Mouse (Mus musculus): ENCODE data around the gene Slc25a21. TPM values are rescaled to one million over a fixed set of nuclear protein-coding genes. Genes with fewer than 3 reads are reported as not detected.

Gene Slc25a21
- polyA plus RNA-seq, 1 experiment from 2014 or later, result 0.08 TPM

DNA sequence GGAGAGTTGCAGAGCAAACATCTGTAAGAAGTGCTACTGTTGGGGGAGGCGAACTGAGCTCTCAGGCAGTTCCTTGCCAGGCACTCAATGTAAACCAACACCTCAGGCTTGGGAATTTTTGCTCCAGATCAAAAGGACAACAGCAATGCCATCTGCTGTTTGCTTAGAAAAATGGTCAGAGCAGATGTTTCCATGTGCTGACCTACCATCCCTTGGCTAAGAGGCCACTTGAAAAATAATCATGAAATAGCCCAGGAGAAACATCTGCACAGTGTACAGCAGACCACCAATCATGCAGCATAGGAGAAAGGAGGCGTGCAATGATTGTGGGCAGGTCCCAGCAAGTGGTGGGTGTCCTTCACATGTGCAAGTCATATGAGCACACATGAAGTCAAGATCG lies 180.9 kb downstream of the Slc25a21 start:
- no peak overlapping the region for H3K9ac ChIP-seq (ENCODE audit: low read depth, low read length)
- H3K4me2 ChIP-seq (replicated peaks; ENCODE audit: low read depth), result no peak overlapping the region
- WGBS, result 62% methylated on average over 3 of the region's 3 CpGs
- H3K36me3 ChIP-seq (ENCODE audit: control insufficient read depth, insufficient read depth), result no peaks in the 10 kb centered on the region
- H3K9me3 ChIP-seq (ENCODE audit: control insufficient read depth), result no peaks in the 10 kb centered on the region
- no peaks in the 10 kb centered on the region for H3K27me3 ChIP-seq (replicated peaks; ENCODE audit: control insufficient read depth, insufficient read depth, low read length)
- H3K27ac ChIP-seq (ENCODE audit: low read depth, low read length), result no peak overlapping the region
- TF ChIP-seq CTCF (IDR thresholded peaks at IDR 0.05; ENCODE audit: low read depth), result no peak
- H3K4me3 ChIP-seq (ENCODE audit: low read depth, low read length), result no peak overlapping the region
- H3K4me1 ChIP-seq (replicated peaks; ENCODE audit: control insufficient read depth, insufficient read depth, low read length), result no peaks in the 10 kb centered on the region
- ATAC-seq, result no peak

GRCm38 (mm10) chr12:57009010-57009409 lies 188.3 kb downstream of the Slc25a21 start:
- TF ChIP-seq CTCF (IDR thresholded peaks at IDR 0.05; ENCODE audit: low read depth), result no peak
- Histone ChIP-seq H3K36me3 (ENCODE audit: control insufficient read depth, insufficient read depth) (no peaks in the 10 kb centered on the region), H3K4me1 (replicated peaks; ENCODE audit: control insufficient read depth, insufficient read depth, low read length) (no peaks in the 10 kb centered on the region), H3K9me3 (ENCODE audit: control insufficient read depth) (no peaks in the 10 kb centered on the region), H3K9ac (ENCODE audit: low read depth, low read length) (no peak overlapping the region), H3K4me3 (ENCODE audit: low read depth, low read length) (no peak overlapping the region), H3K4me2 (replicated peaks; ENCODE audit: low read depth) (no peak overlapping the region), H3K27ac (ENCODE audit: low read depth, low read length) (no peak overlapping the region), H3K27me3 (replicated peaks; ENCODE audit: control insufficient read depth, insufficient read depth, low read length) (no peaks in the 10 kb centered on the region)
- ATAC-seq, result no peak
- WGBS, result 52% methylated on average over 11 of the region's 11 CpGs

DNA sequence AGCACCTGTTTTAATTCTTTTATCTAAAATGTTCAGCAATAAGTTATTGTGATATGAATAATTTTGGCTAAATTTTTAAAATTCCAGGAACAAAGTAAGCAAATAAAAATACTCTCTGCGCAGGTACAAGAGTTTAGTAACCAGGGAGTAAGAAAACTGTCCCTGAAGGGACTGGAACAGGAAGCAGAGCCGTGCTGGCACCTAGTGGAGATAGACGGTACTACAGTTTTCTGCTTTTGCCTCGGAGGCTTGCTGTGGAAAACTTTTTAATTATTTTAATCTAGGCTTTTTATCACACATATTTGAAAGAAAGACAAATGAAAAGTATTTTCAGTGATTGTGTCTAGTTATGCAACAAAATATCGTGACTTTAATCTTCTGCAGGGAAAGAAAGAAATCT lies 211.2 kb downstream of the Slc25a21 start:
- Histone ChIP-seq H3K27me3 (replicated peaks; ENCODE audit: control insufficient read depth, insufficient read depth, low read length) (0 out of 2 replicates have a peak, but pooled peaks cover 7% of the 10 kb centered on the region), H3K4me3 (ENCODE audit: low read depth, low read length) (no peak overlapping the region), H3K36me3 (ENCODE audit: control insufficient read depth, insufficient read depth) (no peaks in the 10 kb centered on the region), H3K4me1 (replicated peaks; ENCODE audit: control insufficient read depth, insufficient read depth, low read length) (no peaks in the 10 kb centered on the region), H3K27ac (ENCODE audit: low read depth, low read length) (no peak overlapping the region), H3K9me3 (ENCODE audit: control insufficient read depth) (no peaks in the 10 kb centered on the region), H3K4me2 (replicated peaks; ENCODE audit: low read depth) (no peak overlapping the region), H3K9ac (ENCODE audit: low read depth, low read length) (no peak overlapping the region)
- 8% methylated on average over 5 of the region's 5 CpGs for WGBS
- peak; percentile 91 for TF ChIP-seq CTCF (IDR thresholded peaks at IDR 0.05; ENCODE audit: low read depth)
- ATAC-seq, result no peak

- Histone ChIP-seq H3K4me1 (replicated peaks; ENCODE audit: control insufficient read depth, insufficient read depth, low read length) (no peaks in the 10 kb centered on the region), H3K4me3 (ENCODE audit: low read depth, low read length) (no peak overlapping the region), H3K9me3 (ENCODE audit: control insufficient read depth) (no peaks in the 10 kb centered on the region), H3K27me3 (replicated peaks; ENCODE audit: control insufficient read depth, insufficient read depth, low read length) (0 out of 2 replicates have a peak, but pooled peaks cover 7% of the 10 kb centered on the region), H3K4me2 (replicated peaks; ENCODE audit: low read depth) (no peak overlapping the region), H3K9ac (ENCODE audit: low read depth, low read length) (no peak overlapping the region), H3K27ac (ENCODE audit: low read depth, low read length) (no peak overlapping the region), H3K36me3 (ENCODE audit: control insufficient read depth, insufficient read depth) (no peaks in the 10 kb centered on the region)
- ATAC-seq, result no peak
- TF ChIP-seq CTCF (IDR thresholded peaks at IDR 0.05; ENCODE audit: low read depth), result no peak
- WGBS, result 77% methylated on average over 15 of the region's 18 CpGs
These were observed 215.1 kb downstream of the Slc25a21 start for GRCm38 (mm10) chr12:56982066-56982626.

- WGBS, result 87% methylated on average over 6 of the region's 6 CpGs
- ATAC-seq, result no peak
- H3K9me3 ChIP-seq (ENCODE audit: control insufficient read depth), result no peaks in the 10 kb centered on the region
These were observed 222.0 kb downstream of the Slc25a21 start for GRCm38 (mm10) chr12:56975256-56975655.

DNA sequence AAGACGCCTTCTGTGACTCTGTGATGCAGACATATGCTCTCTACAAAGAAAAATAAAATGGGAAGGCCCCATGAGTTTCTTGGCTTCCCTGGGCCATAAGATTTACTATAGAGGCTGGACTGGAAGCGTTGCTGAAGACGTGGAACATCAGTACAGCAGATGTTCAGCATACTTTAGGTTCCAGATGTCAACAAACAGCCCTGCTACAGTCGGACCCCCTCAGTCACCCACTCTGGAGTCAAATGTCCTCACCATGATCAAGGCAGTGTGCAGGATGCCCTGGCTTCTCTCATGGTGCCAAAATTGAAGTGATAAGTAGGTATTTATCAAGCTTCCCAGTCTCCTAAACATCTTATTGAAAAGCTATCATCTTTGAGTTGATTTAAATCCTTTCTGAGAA lies 234.0 kb downstream of the Slc25a21 start:
- Histone ChIP-seq H3K4me1 (replicated peaks; ENCODE audit: control insufficient read depth, insufficient read depth, low read length) (no peaks in the 10 kb centered on the region), H3K4me2 (replicated peaks; ENCODE audit: low read depth) (no peak overlapping the region), H3K27me3 (replicated peaks; ENCODE audit: control insufficient read depth, insufficient read depth, low read length) (no peaks in the 10 kb centered on the region), H3K9ac (ENCODE audit: low read depth, low read length) (no peak overlapping the region), H3K27ac (ENCODE audit: low read depth, low read length) (no peak overlapping the region), H3K9me3 (ENCODE audit: control insufficient read depth) (no peaks in the 10 kb centered on the region), H3K36me3 (ENCODE audit: control insufficient read depth, insufficient read depth) (no peaks in the 10 kb centered on the region), H3K4me3 (ENCODE audit: low read depth, low read length) (no peak overlapping the region)
- 55% methylated on average over 4 of the region's 4 CpGs for WGBS
- no peak for TF ChIP-seq CTCF (IDR thresholded peaks at IDR 0.05; ENCODE audit: low read depth)
- no peak for ATAC-seq

More at GRCm38 (mm10) chr12:56975256-56975655, 222.0 kb downstream of the Slc25a21 start:
- no peak overlapping the region for H3K27ac ChIP-seq (ENCODE audit: low read depth, low read length)
- no peak overlapping the region for H3K9ac ChIP-seq (ENCODE audit: low read depth, low read length)
- H3K27me3 ChIP-seq (replicated peaks; ENCODE audit: control insufficient read depth, insufficient read depth, low read length), result no peaks in the 10 kb centered on the region
- no peak for TF ChIP-seq CTCF (IDR thresholded peaks at IDR 0.05; ENCODE audit: low read depth)
- H3K36me3 ChIP-seq (ENCODE audit: control insufficient read depth, insufficient read depth), result no peaks in the 10 kb centered on the region
- H3K4me3 ChIP-seq (ENCODE audit: low read depth, low read length), result no peak overlapping the region
- no peak overlapping the region for H3K4me2 ChIP-seq (replicated peaks; ENCODE audit: low read depth)
- no peaks in the 10 kb centered on the region for H3K4me1 ChIP-seq (replicated peaks; ENCODE audit: control insufficient read depth, insufficient read depth, low read length)
